Mouse (Mus musculus) urinary bladder, postnatal 25 days (tissue): Measurements from ENCODE around the gene Mief1.

ENCODE experiments used
- DNase-seq: peaks from one replicate; pipeline ENCODE4 v3.0.0; 2022; ENCODE audit warnings: low spot score

Gene Mief1

GRCm38 (mm10) chr15:80233733-80234509 is at the start of gene Mief1:
Gene Mief1 (plus strand): TSS chr15:80234018.
- peak; percentile 96 for DNase-seq

- DNase-seq: no peak
Measured at GRCm38 (mm10) chr15:80188927-80189326, 44.9 kb upstream of the Mief1 start.

- DNase-seq: no peak
Measured at GRCm38 (mm10) chr15:80190075-80190474, 43.7 kb upstream of the Mief1 start.

GRCm38 (mm10) chr15:80191585-80192245 is 42.1 kb upstream of the Mief1 start:
- DNase-seq: no peak

GRCm38 (mm10) chr15:80192246-80192585 is 41.6 kb upstream of the Mief1 start:
- no peak for DNase-seq

GRCm38 (mm10) chr15:80192847-80193246 is 41.0 kb upstream of the Mief1 start:
- DNase-seq: no peak

- DNase-seq: no peak
Measured at GRCm38 (mm10) chr15:80199556-80199955, 34.3 kb upstream of the Mief1 start.

GRCm38 (mm10) chr15:80202111-80202775 is 31.6 kb upstream of the Mief1 start:
- DNase-seq: no peak

GRCm38 (mm10) chr15:80203406-80203805 is 30.4 kb upstream of the Mief1 start:
- DNase-seq: no peak

GRCm38 (mm10) chr15:80206057-80206565 is 27.7 kb upstream of the Mief1 start:
- no peak for DNase-seq

GRCm38 (mm10) chr15:80208446-80208845 is 25.4 kb upstream of the Mief1 start:
- DNase-seq: no peak

GRCm38 (mm10) chr15:80213688-80214087 is 20.1 kb upstream of the Mief1 start:
- DNase-seq: no peak

- peak; percentile 32 for DNase-seq
Measured at GRCm38 (mm10) chr15:80215716-80216479, 17.9 kb upstream of the Mief1 start.

- DNase-seq: no peak
Measured at GRCm38 (mm10) chr15:80216480-80216820, 17.4 kb upstream of the Mief1 start.

- DNase-seq: no peak
Measured at GRCm38 (mm10) chr15:80217476-80217875, 16.3 kb upstream of the Mief1 start.

GRCm38 (mm10) chr15:80219211-80219610 is 14.6 kb upstream of the Mief1 start:
- peak; percentile 21 for DNase-seq

GRCm38 (mm10) chr15:80219705-80220657 is 13.8 kb upstream of the Mief1 start:
- DNase-seq: no peak

GRCm38 (mm10) chr15:80221031-80221430 is 12.8 kb upstream of the Mief1 start:
- DNase-seq: no peak

- no peak for DNase-seq
Measured at GRCm38 (mm10) chr15:80223751-80224150, 10.1 kb upstream of the Mief1 start.

- DNase-seq: peak; percentile 87
Measured at GRCm38 (mm10) chr15:80225208-80225607, 8.6 kb upstream of the Mief1 start.

GRCm38 (mm10) chr15:80225796-80226195 is 8.0 kb upstream of the Mief1 start:
- peak; percentile 41 for DNase-seq
